Mouse (Mus musculus): ENCODE measurements around the gene Kif13a.

The Kif13a gene

GRCm38 (mm10) chr13:46929719-46930658 is at the start of gene Kif13a:
Gene Kif13a (minus strand): TSS chr13:46929867.
- peak; percentile 67 to 76 for DNase-seq (ENCODE audit: low spot score in 2 of 2)

- DNase-seq (ENCODE audit: low spot score in 2 of 2): no peak
Measured at GRCm38 (mm10) chr13:46976532-46976931, 46.9 kb upstream of the Kif13a start.

DNA sequence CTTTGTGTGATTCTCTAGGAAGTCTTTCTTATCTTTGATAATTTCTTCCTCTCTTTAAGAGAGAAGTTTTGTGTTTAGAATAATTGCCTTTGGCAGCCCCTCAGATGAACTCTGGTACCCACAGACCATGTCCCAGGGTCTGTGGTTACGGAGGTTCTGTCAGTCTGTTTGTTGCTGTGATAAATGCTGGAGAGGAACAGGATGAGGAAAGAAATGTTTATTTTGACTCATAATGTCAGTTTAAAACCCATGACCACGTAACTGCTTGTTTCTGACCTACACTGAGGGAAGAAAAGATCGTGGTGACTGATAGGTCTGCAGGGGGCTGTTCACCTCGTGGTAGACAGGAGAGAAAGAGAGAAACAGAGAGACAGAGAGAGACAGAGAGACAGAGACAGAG is 46.3 kb upstream of the Kif13a start:
- DNase-seq (ENCODE audit: low spot score in 2 of 2): no peak

- no peak for DNase-seq (ENCODE audit: low spot score in 2 of 2)
Measured at GRCm38 (mm10) chr13:46975031-46975551, 45.4 kb upstream of the Kif13a start.

GRCm38 (mm10) chr13:46970286-46970945 is 40.7 kb upstream of the Kif13a start:
- DNase-seq (ENCODE audit: low spot score in 2 of 2): no peak

GRCm38 (mm10) chr13:46968626-46969025 is 39.0 kb upstream of the Kif13a start:
- no peak for DNase-seq (ENCODE audit: low spot score in 2 of 2)

DNA sequence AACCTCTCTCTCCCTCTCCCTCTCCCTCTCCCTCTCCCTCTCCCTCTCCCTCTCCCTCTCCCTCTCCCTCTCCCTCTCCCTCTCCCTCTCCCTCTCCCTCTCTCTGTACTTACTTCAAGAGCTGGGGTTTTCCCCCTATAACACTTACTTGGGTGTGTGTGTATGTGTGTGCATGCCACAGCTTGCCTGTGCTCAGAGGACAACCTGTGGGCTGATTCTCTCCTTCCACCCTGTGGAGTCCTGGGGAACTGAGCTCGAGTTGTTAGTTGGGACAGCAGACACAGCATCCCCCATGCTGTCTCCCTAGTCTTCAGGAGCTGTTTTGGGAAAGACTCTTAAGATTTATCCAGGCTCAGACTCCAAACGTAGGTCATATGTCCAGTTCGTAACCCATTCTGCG is 37.6 kb upstream of the Kif13a start:
- no peak for DNase-seq (ENCODE audit: low spot score in 2 of 2)

DNA sequence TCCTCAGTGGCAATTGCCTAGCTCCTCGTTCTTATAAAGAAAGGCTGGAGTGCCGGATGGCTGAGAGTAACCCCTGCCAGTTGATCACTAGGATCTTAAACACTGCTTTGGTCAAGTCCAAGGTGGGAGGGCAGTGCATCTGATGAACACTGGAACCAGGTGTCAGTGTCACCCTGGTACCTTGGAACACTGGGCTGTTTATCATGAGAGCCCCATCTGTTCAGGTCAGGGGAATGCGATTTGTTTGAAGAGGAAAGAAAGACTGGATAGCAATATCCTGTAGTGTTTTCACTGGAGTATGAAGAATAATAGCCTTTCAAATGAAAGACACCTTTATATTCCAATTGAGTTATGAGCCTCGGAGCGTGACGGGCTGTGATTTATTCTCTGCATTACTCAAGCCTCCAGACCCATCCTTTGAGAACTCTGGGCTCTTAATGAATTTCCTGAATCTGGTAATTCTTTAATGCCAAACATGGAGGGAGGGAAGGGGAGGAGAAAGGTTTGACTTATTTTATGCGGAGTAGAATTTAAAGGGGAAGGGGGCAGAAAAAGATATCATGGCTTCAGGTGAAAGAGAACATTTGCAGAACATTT is 31.3 kb upstream of the Kif13a start:
- no peak for DNase-seq (ENCODE audit: low spot score in 2 of 2)

- no peak for DNase-seq (ENCODE audit: low spot score in 2 of 2)
Measured at GRCm38 (mm10) chr13:46959139-46959538, 29.5 kb upstream of the Kif13a start.

- no peak for DNase-seq (ENCODE audit: low spot score in 2 of 2)
Measured at GRCm38 (mm10) chr13:46951212-46951611, 21.5 kb upstream of the Kif13a start.

DNA sequence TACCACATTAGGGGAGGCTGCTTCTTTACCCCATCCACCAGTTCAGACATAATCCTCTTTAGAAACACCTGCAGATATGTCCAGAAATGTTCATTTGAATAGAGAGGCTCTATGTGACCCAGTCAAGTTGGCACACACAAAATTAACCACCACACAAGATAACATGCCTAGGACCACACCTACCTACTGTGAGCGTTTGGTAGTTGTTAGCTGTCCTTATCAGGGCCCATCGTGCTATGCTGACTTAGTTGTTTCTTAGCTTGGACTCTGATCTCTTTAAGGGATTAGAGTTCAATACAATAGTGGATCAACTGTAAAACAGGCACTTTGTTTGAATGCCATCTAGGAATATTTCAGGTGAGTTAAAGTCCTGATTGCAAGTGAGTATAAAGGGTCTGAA is 20.1 kb upstream of the Kif13a start:
- DNase-seq (ENCODE audit: low spot score in 2 of 2): no peak

- no peak for DNase-seq (ENCODE audit: low spot score in 2 of 2)
Measured at GRCm38 (mm10) chr13:46948027-46948426, 18.4 kb upstream of the Kif13a start.

DNA sequence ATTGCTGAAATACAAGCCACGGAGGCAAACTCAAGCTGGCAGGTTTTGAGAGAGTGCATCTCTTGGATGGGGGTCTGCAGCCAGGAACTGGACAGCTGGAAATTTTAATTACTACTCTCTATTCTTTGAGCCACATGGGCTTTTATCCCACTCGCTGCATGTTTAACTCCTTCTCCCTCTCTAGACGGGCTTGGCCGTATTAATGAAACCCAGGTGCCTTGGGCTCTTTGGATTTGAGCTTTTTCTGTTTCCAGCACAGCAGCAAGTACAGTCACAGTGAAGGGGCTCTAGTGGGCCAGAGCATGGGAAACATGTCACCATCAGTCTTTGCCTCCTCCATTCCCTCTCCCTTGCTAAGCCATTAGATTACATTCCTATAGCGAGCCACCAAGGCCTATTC is 16.4 kb upstream of the Kif13a start:
- DNase-seq (ENCODE audit: low spot score in 2 of 2): no peak

DNA sequence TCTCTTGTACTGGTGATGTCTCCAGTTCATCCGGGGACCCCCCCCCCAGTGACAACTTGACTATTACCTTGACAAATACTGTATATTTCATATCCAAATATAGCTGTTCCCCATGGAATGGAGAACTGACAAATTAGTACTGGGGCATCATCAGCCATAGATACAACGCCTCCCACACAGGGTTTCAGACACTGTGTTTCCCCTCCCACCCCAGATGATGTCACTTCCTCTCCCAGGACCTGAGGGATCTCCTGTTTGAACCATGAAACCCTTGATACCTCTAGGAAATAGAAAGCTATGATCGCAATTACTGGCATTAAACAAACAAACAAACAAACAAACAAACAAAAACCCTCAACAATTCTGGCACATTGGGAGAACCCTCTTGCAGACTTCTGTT is 15.6 kb upstream of the Kif13a start:
- no peak for DNase-seq (ENCODE audit: low spot score in 2 of 2)

- DNase-seq (ENCODE audit: low spot score in 2 of 2): no peak
Measured at GRCm38 (mm10) chr13:46943294-46943693, 13.6 kb upstream of the Kif13a start.

DNA sequence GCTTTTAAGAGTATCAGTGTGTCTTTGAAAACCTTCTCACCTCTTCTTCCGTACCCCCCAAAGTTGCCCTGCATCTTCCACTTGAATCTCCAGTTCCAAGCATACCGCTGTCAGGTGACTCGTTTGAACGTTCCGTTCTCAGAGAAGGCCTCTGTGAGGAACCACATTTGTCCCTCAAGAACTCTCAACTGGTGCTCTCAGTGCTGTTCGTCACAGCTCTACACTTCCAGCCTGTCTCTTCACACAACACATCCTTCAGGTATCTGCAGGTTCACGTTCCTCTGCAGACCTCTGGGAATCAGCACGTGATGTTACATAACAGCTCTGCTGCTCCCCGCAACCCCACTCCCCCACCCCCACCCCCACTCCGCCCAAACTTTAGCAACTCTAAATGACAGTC is 4.4 kb upstream of the Kif13a start:
- no peak for DNase-seq (ENCODE audit: low spot score in 2 of 2)

- no peak for DNase-seq (ENCODE audit: low spot score in 2 of 2)
Measured at GRCm38 (mm10) chr13:46932846-46933245, 3.2 kb upstream of the Kif13a start.

GRCm38 (mm10) chr13:46932049-46932448 is 2.4 kb upstream of the Kif13a start:
- no peak for DNase-seq (ENCODE audit: low spot score in 2 of 2)

GRCm38 (mm10) chr13:46930659-46931046 is 986 bp upstream of the Kif13a start:
- DNase-seq (ENCODE audit: low spot score in 2 of 2): peak; percentile 12 to 13

DNA sequence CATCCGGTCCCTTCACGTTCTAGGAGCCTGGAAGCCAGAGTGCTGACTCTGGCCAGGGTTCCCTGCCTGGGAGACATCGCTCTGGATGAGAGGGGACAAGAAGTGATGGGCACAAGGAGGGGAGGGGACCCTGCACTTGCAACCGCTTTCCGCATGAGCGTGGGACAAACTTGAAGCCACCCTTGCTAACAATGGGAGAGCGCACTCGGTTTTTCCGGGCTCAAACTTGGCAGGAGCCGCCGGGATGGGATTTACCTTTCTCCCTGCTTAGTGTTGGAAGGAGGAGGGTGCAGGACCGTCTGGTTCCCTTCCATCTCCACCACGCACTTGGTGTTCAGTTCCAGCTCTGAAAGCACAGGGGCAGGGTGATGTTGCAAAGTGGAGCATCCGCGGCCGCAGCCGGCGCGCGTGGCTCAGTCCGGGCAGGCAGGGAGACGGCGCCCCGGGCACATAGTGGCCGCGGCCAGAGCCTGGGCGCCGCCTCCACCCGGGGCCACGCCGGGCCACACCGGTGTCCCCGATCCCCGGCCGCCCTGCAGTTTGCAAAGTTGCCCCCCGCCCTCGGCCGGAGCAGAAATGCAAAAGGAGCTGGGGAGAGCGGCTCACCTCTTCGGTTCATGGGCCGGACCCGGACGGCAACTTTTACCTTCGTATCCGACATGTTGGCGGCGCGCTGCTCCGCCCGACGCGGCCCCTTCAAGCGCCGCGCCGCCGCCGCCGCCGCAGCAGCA is 541 bp downstream of the Kif13a start:
- DNase-seq (ENCODE audit: low spot score in 2 of 2): peak; percentile 2 to 10

GRCm38 (mm10) chr13:46928404-46928803 is 1.3 kb downstream of the Kif13a start:
- DNase-seq (ENCODE audit: low spot score in 2 of 2): no peak

DNA sequence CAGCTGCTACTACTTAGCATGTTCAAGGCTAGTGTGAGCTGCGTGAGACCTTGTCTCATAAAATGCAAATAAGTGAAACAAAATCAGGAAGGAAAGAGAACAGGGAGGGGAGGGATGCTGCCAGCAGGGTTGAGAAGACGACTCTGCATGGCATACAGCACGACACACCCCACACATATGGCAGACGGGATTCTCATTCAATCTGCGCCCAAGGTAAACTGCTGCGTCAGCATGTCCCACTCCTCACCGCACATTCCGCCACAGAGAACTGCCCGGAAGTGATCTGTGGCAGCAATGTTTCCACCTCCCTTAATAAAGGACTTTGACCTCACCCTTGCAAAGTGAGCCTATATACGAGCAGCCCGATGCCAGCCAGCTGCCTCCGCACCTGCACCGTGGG is 4.0 kb downstream of the Kif13a start:
- DNase-seq (ENCODE audit: low spot score in 2 of 2): no peak
